Mouse (Mus musculus): ENCODE data around the gene Ngp. TPM values are rescaled to one million over a fixed set of nuclear protein-coding genes. Genes with fewer than 3 reads are reported as not detected.

Gene Ngp
- polyA plus RNA-seq, 1 experiment = not detected

- no peak overlapping the region for H3K27ac ChIP-seq (ENCODE audit: insufficient read depth, low read depth, low read length)
- H3K4me1 ChIP-seq (ENCODE audit: control insufficient read depth, insufficient read depth, insufficient read length, low read length) = peaks cover 4% of the 10 kb centered on the region
- 0 out of 2 replicates have a peak, but pooled peaks cover 2% of the 10 kb centered on the region for H3K36me3 ChIP-seq (ENCODE audit: control insufficient read depth, insufficient read depth, low read length)
- 1% methylated on average over 40 of the region's 41 CpGs for WGBS
- H3K27me3 ChIP-seq (ENCODE audit: control insufficient read depth, insufficient read depth, low read length) = no peaks in the 10 kb centered on the region
- H3K4me3 ChIP-seq (ENCODE audit: low read depth, low read length) = peak overlapping the region; percentile 74
- TF ChIP-seq POLR2A (IDR thresholded peaks at IDR 0.05; ENCODE audit: low read depth, low read length) (no peak), CTCF (IDR thresholded peaks at IDR 0.05; ENCODE audit: extremely low read depth, insufficient read length, insufficient replicate concordance, low read depth, low read length) (no peak)
Measured at GRCm38 (mm10) chr9:110407311-110408098, 12.0 kb upstream of the Ngp start.

- H3K4me3 ChIP-seq (ENCODE audit: low read depth, low read length) = peak within 1 kb of the TSS; percentile 74
- H3K4me1 ChIP-seq (ENCODE audit: control insufficient read depth, insufficient read depth, insufficient read length, low read length) = peaks cover 4% of the 10 kb centered on the region
- no peak; the same call in 1 of the 2 replicates for TF ChIP-seq POLR2A (IDR thresholded peaks at IDR 0.05; ENCODE audit: low read depth, low read length)
- TF ChIP-seq CTCF (IDR thresholded peaks at IDR 0.05; ENCODE audit: extremely low read depth, insufficient read length, insufficient replicate concordance, low read depth, low read length) = no peak
- H3K27ac ChIP-seq (ENCODE audit: insufficient read depth, low read depth, low read length) = peak within 1 kb of the TSS; percentile 49
- under 1% methylated on average over 39 of the region's 39 CpGs for WGBS
- H3K36me3 ChIP-seq (ENCODE audit: control insufficient read depth, insufficient read depth, low read length) = 0 out of 2 replicates have a peak, but pooled peaks cover 2% of the 10 kb centered on the region
- H3K27me3 ChIP-seq (ENCODE audit: control insufficient read depth, insufficient read depth, low read length) = no peaks in the 10 kb centered on the region
Measured at GRCm38 (mm10) chr9:110408099-110408773, 11.3 kb upstream of the Ngp start, which contains the start of gene Ptpn23. TSS of gene Ptpn23 (minus strand) at chr9:110408213.

GRCm38 (mm10) chr9:110410908-110411887 lies 8.3 kb upstream of the Ngp start:
- peaks cover 4% of the 10 kb centered on the region for H3K4me1 ChIP-seq (ENCODE audit: control insufficient read depth, insufficient read depth, insufficient read length, low read length)
- no peaks in the 10 kb centered on the region for H3K36me3 ChIP-seq (ENCODE audit: control insufficient read depth, insufficient read depth, low read length)
- WGBS = 25% methylated on average over 6 of the region's 6 CpGs
- no peak overlapping the region for H3K4me3 ChIP-seq (ENCODE audit: low read depth, low read length)
- H3K27ac ChIP-seq (ENCODE audit: insufficient read depth, low read depth, low read length) = no peak overlapping the region
- H3K27me3 ChIP-seq (ENCODE audit: control insufficient read depth, insufficient read depth, low read length) = no peaks in the 10 kb centered on the region
- TF ChIP-seq CTCF (IDR thresholded peaks at IDR 0.05; ENCODE audit: extremely low read depth, insufficient read length, insufficient replicate concordance, low read depth, low read length) = peak; percentile 79; the same call in 1 of the 2 replicates
- TF ChIP-seq POLR2A (IDR thresholded peaks at IDR 0.05; ENCODE audit: low read depth, low read length) = no peak

GRCm38 (mm10) chr9:110412926-110413325 lies 6.6 kb upstream of the Ngp start:
- Histone ChIP-seq H3K36me3 (ENCODE audit: control insufficient read depth, insufficient read depth, low read length) (no peaks in the 10 kb centered on the region), H3K4me1 (ENCODE audit: control insufficient read depth, insufficient read depth, insufficient read length, low read length) (no peaks in the 10 kb centered on the region), H3K27me3 (ENCODE audit: control insufficient read depth, insufficient read depth, low read length) (no peaks in the 10 kb centered on the region), H3K4me3 (ENCODE audit: low read depth, low read length) (no peak overlapping the region), H3K27ac (ENCODE audit: insufficient read depth, low read depth, low read length) (no peak overlapping the region)
- 68% methylated on average over 7 of the region's 7 CpGs for WGBS
- no peak for TF ChIP-seq POLR2A (IDR thresholded peaks at IDR 0.05; ENCODE audit: low read depth, low read length)
- no peak for TF ChIP-seq CTCF (IDR thresholded peaks at IDR 0.05; ENCODE audit: extremely low read depth, insufficient read length, insufficient replicate concordance, low read depth, low read length)

- 52% methylated on average over 9 of the region's 9 CpGs for WGBS
- TF ChIP-seq POLR2A (IDR thresholded peaks at IDR 0.05; ENCODE audit: low read depth, low read length) = no peak
- TF ChIP-seq CTCF (IDR thresholded peaks at IDR 0.05; ENCODE audit: extremely low read depth, insufficient read length, insufficient replicate concordance, low read depth, low read length) = peak; percentile 45; the same call in 1 of the 2 replicates
- Histone ChIP-seq H3K27ac (ENCODE audit: insufficient read depth, low read depth, low read length) (no peak overlapping the region), H3K4me3 (ENCODE audit: low read depth, low read length) (no peak overlapping the region), H3K4me1 (ENCODE audit: control insufficient read depth, insufficient read depth, insufficient read length, low read length) (no peaks in the 10 kb centered on the region), H3K27me3 (ENCODE audit: control insufficient read depth, insufficient read depth, low read length) (no peaks in the 10 kb centered on the region), H3K36me3 (ENCODE audit: control insufficient read depth, insufficient read depth, low read length) (no peaks in the 10 kb centered on the region)
Measured at GRCm38 (mm10) chr9:110413785-110414184, 5.8 kb upstream of the Ngp start.

- H3K36me3 ChIP-seq (ENCODE audit: control insufficient read depth, insufficient read depth, low read length) = peaks cover 59% of the 10 kb centered on the region
- 85% methylated on average over 8 of the region's 8 CpGs for WGBS
- TF ChIP-seq CTCF (IDR thresholded peaks at IDR 0.05; ENCODE audit: extremely low read depth, insufficient read length, insufficient replicate concordance, low read depth, low read length) (no peak), POLR2A (IDR thresholded peaks at IDR 0.05; ENCODE audit: low read depth, low read length) (no peak)
- H3K4me1 ChIP-seq (ENCODE audit: control insufficient read depth, insufficient read depth, insufficient read length, low read length) = no peaks in the 10 kb centered on the region
- no peaks in the 10 kb centered on the region for H3K27me3 ChIP-seq (ENCODE audit: control insufficient read depth, insufficient read depth, low read length)
- no peak overlapping the region for H3K4me3 ChIP-seq (ENCODE audit: low read depth, low read length)
- H3K27ac ChIP-seq (ENCODE audit: insufficient read depth, low read depth, low read length) = no peak overlapping the region
Measured at GRCm38 (mm10) chr9:110431241-110431640, 11.7 kb downstream of the Ngp start.
